Mouse (Mus musculus) olfactory bulb, adult 2 months (tissue): ENCODE measurements around the gene Tbc1d5.

Experiments used
- CTCF ChIP-seq: fragments of 200-500 bp; IDR thresholded peaks from 2 replicates; pipeline ENCODE4 v1.5.1; 2012; ENCODE audit warnings: low read depth, mild to moderate bottlenecking, low read length, moderate library complexity; ENCODE audit not compliant: insufficient read depth
- POLR2A ChIP-seq: fragments of 200-500 bp; IDR thresholded peaks from 2 replicates; pipeline ENCODE4 v1.6.1; 2012; ENCODE audit warnings: mild to moderate bottlenecking, low read depth, low read length, moderate library complexity; ENCODE audit not compliant: insufficient read depth

GRCm38 (mm10) chr17:51172332-51172731 is 6.8 kb downstream of the Tbc1d5 start:
- no peak for TF ChIP-seq POLR2A
- no peak for TF ChIP-seq CTCF
